Mouse (Mus musculus) limb, embryonic 12.5 days (tissue): Measurements from ENCODE around the gene Nr6a1. TPM values are rescaled to one million over a fixed set of nuclear protein-coding genes. Genes with fewer than 3 reads are reported as not detected.

Experiments
- ATAC-seq: fragments of 200-750 bp; cut with Nextera tagmentation; 2 replicates; pipeline ENCODE4 v1.8.0; 2017; ENCODE audit warnings: low read depth, moderate TSS enrichment; ENCODE audit not compliant: insufficient number of reproducible peaks, insufficient read depth, low FRiP score, low TSS enrichment
- H3K27ac ChIP-seq: fragments of 300-500 bp; sonication (generic); 2 replicates; pipeline ENCODE4 v1.5.1; 2016; ENCODE audit warnings: mild to moderate bottlenecking, moderate library complexity
- H3K27me3 ChIP-seq: fragments of 300-500 bp; sonication (generic); 2 replicates; pipeline ENCODE4 v1.6.1; 2016; ENCODE audit warnings: mild to moderate bottlenecking, moderate library complexity
- H3K36me3 ChIP-seq: fragments of 300-500 bp; sonication (generic); 2 replicates; pipeline ENCODE4 v1.6.1; 2016; ENCODE audit warnings: mild to moderate bottlenecking, moderate library complexity
- H3K4me1 ChIP-seq: fragments of 300-500 bp; sonication (generic); replicated peaks from 2 replicates; pipeline ENCODE4 v1.6.1; 2016
- H3K4me2 ChIP-seq: fragments of 300-500 bp; sonication (generic); 2 replicates; pipeline ENCODE4 v1.6.1; 2016; ENCODE audit warnings: mild to moderate bottlenecking, moderate library complexity
- H3K4me3 ChIP-seq: fragments of 300-500 bp; sonication (generic); replicated peaks from 2 replicates; pipeline ENCODE4 v1.5.1; 2016; ENCODE audit warnings: mild to moderate bottlenecking
- H3K9ac ChIP-seq: fragments of 300-500 bp; sonication (generic); replicated peaks from 2 replicates; pipeline ENCODE4 v1.6.1; 2016; ENCODE audit warnings: mild to moderate bottlenecking, moderate library complexity
- H3K9me3 ChIP-seq: fragments of 300-500 bp; sonication (generic); 2 replicates; pipeline ENCODE4 v1.6.1; 2016; ENCODE audit warnings: mild to moderate bottlenecking, moderate library complexity
- WGBS: fragments of 180-500 bp; shearing (Covaris S2); methylation state at CpG from one replicate; pipeline ENCODE4 v1.1.7; 2016; 5-methylcytosine and 5-hydroxymethylcytosine counted together
- polyA plus RNA-seq: library from polyadenylated mRNA; unstranded; fragments of >200 nt; fragmentation: Nextera tagmentation; extraction: Ambion mirVana; gene quantifications from 2 replicates; pipeline ENCODE4 v1.2.1, GENCODE M21; 2016

The Nr6a1 gene
- polyA plus RNA-seq = 0.83 and 0.85 TPM in 2 replicates

DNA sequence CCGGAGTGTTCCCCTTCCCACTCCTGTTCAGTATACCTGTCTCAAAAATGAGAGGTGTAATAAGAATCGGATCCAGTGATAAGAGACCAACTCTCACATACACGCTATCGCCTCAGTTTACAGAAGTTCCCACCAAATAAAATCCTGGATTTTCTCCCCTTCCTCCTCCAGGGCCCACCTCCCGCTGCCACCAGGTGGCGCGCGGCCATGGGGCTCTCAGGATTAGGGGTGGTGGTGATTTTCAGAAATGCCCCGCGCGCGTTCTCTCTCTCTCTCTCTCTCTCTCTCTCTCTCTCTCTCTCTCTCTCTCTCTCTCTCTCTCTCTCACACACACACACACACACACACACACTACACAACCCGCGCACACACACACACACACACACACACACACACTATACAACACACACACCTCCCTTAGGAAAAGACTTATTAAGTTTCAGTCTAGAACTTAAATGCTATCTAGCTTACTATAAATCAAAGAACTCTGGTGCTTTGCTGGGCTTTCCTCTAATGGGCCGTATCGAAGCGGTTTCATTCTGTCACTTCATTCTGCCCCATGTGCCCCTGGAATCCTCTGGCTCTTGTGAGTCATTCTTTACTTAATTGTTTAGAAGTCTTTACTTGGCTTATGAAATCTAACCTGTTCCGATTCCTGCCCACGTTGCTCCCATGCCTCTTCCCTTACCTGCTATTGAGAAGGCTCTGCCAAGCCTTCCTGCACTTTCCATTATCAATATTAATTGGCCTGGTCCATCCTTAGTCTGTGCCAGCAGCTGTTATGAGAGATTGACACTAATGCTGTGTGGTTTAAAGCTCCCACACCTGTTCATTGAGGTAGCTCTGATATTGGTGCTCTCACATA lies at the start of gene Nr6a1:
Gene Nr6a1 (minus strand): TSS at position 574 of the 865 bp plus-strand sequence.
- H3K27me3 ChIP-seq = peaks cover 15% of the 10 kb centered on the region
- H3K4me3 ChIP-seq = peak within 1 kb of the TSS; percentile 41
- ATAC-seq = peak; percentile 4; the same call in 1 of the 2 replicates
- H3K36me3 ChIP-seq = no peaks in the 10 kb centered on the region
- WGBS = 9% methylated on average over 18 of the region's 19 CpGs
- H3K9ac ChIP-seq = no peak within 1 kb of the TSS; the same call in 1 of the 2 replicates
- no peak within 1 kb of the TSS for H3K27ac ChIP-seq
- peak within 1 kb of the TSS; percentile 99 for H3K4me2 ChIP-seq
- H3K4me1 ChIP-seq = peaks cover 20% of the 10 kb centered on the region
- H3K9me3 ChIP-seq = no peaks in the 10 kb centered on the region

DNA sequence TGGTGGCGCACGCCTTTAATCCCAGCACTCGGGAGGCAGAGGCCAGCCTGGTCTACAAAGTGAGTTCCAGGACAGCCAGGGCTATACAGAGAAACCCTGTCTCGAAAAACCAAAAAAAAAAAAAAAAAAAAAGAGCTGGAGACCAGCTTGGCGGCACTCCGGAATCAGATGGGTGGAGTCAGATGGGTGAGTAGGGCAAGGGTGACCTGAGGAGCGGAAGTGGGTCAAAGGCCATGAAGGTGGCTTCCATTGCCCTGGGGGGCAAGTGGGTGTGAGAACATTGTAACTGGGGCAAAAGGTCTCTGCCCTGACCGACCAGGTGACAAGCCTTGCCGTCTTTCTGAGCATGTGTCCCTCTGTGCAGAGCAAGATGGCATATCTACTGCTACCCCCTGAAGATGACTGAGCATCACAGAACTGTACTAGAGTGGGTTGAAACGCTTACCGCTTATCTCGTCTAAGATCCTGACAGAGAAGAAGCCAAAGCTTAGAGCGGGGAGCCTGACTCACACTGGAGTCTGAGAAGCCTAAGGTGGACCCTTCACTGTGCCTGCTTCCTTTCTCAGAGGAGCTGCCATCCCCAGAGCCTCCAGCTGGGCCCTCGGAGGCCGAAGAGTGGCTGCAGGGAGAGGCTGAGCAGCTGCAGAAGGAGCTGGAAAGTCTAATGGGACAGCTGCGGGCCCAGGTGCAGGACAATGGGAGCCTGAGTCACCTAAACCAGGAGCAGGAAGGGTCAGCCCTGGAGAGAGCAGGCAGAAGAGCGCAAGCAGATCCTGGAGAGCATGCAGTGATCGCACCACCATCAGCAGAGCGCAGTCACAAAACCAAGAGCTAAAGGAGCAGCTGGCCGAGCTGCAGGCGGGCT lies 48.7 kb upstream of the Nr6a1 start:
- no peaks in the 10 kb centered on the region for H3K4me1 ChIP-seq
- H3K27ac ChIP-seq = no peak overlapping the region
- 83% methylated on average over 21 of the region's 21 CpGs for WGBS
- no peak overlapping the region for H3K9ac ChIP-seq
- no peak for ATAC-seq
- H3K27me3 ChIP-seq = no peaks in the 10 kb centered on the region
- no peak overlapping the region for H3K4me2 ChIP-seq
- H3K36me3 ChIP-seq = no peaks in the 10 kb centered on the region
- no peak overlapping the region for H3K4me3 ChIP-seq
- H3K9me3 ChIP-seq = no peaks in the 10 kb centered on the region

DNA sequence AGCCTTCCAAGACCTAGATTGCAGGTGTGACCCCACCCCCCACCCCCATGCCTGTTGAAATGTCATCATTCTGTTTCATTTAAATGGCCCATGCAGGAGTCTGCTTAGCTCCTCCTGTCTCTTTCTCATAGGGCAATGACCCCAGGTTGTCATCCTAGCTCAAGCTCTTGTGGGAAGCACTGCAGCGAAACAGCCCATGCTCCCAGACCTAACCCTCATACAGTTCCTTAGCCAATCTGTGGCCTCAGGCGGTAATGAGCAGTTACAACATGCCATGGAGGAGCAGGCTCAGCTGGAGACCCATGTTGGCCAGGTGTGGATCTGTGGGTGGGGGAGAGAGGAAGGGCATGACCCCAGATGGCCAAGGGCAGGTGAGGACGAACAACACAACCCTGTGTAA lies 47.7 kb upstream of the Nr6a1 start:
- H3K4me3 ChIP-seq = no peak overlapping the region
- H3K27me3 ChIP-seq = no peaks in the 10 kb centered on the region
- H3K4me2 ChIP-seq = no peak overlapping the region
- WGBS = 69% methylated on average over 3 of the region's 3 CpGs
- ATAC-seq = no peak
- H3K9ac ChIP-seq = no peak overlapping the region
- no peaks in the 10 kb centered on the region for H3K36me3 ChIP-seq
- no peak overlapping the region for H3K27ac ChIP-seq
- H3K4me1 ChIP-seq = no peaks in the 10 kb centered on the region
- H3K9me3 ChIP-seq = no peaks in the 10 kb centered on the region

DNA sequence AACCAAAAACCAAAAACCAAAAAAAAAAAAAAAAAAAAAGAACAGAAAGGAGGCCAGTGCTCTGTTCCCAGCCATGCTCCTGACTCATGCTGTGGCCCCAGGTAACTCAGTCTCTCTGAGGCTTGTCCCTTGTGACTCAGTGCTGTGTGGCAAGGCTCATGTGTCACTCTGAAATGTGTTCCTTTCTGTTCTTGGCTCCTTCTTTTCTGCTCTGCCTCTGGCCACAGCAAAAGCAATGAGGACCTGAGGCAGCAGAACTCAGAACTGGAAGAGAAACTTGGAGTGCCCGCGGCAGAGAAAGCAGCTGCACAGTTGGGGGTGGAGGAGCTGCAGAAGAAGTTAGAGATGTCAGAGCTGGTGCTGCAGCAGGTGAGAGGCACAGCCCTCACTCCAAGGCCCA lies 46.7 kb upstream of the Nr6a1 start:
- no peaks in the 10 kb centered on the region for H3K27me3 ChIP-seq
- H3K4me2 ChIP-seq = no peak overlapping the region
- H3K27ac ChIP-seq = no peak overlapping the region
- H3K4me1 ChIP-seq = no peaks in the 10 kb centered on the region
- 55% methylated on average over 2 of the region's 2 CpGs for WGBS
- no peaks in the 10 kb centered on the region for H3K9me3 ChIP-seq
- no peak overlapping the region for H3K4me3 ChIP-seq
- ATAC-seq = no peak
- no peaks in the 10 kb centered on the region for H3K36me3 ChIP-seq
- no peak overlapping the region for H3K9ac ChIP-seq

DNA sequence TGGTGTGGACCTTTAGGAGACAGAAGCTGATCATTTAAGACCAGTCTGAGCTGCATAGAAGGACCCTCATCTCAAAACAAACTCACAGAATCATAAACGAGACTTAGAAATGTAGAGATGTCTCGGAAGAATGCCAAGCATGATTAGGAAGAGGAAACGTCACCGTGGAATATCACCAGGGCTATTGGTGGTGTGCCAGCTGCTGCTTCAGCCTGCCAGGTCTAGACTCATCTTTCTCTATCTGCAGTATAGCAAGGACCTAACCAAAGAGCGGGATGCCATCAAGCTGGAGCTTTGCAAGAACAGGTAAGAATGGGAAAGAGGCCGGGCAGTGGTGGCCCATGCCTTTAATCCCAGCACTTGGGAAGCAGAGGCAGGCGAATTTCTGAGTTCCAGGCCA lies 46.2 kb upstream of the Nr6a1 start:
- no peak overlapping the region for H3K4me2 ChIP-seq
- no peak overlapping the region for H3K27ac ChIP-seq
- H3K4me1 ChIP-seq = no peaks in the 10 kb centered on the region
- H3K9ac ChIP-seq = no peak overlapping the region
- 82% methylated on average over 7 of the region's 7 CpGs for WGBS
- no peaks in the 10 kb centered on the region for H3K9me3 ChIP-seq
- no peaks in the 10 kb centered on the region for H3K27me3 ChIP-seq
- no peak overlapping the region for H3K4me3 ChIP-seq
- H3K36me3 ChIP-seq = no peaks in the 10 kb centered on the region
- no peak for ATAC-seq

DNA sequence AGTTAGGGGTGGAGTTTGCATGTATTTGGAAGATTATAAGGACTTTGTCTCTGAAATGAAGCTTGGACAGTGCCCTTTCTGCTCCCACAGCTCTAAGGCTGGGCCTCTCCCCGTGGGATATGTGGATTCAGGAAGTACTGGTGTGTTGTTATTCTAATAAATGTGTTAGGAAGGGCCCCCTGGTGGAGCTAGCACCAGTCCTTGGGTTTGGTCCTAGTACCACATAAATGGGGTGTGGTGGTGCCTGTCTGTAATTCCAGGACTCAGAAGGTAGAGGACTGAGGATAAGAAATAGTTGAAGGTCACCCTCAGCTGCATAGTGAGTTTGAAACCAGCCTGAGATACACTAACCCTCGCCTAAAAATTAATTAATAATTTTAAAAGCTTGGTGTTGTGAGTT lies 45.7 kb upstream of the Nr6a1 start:
- H3K4me3 ChIP-seq = no peak overlapping the region
- no peaks in the 10 kb centered on the region for H3K4me1 ChIP-seq
- no peak for ATAC-seq
- WGBS = 39% methylated on average over 2 of the region's 2 CpGs
- no peak overlapping the region for H3K4me2 ChIP-seq
- H3K9me3 ChIP-seq = no peaks in the 10 kb centered on the region
- H3K36me3 ChIP-seq = no peaks in the 10 kb centered on the region
- no peak overlapping the region for H3K9ac ChIP-seq
- no peaks in the 10 kb centered on the region for H3K27me3 ChIP-seq
- no peak overlapping the region for H3K27ac ChIP-seq

DNA sequence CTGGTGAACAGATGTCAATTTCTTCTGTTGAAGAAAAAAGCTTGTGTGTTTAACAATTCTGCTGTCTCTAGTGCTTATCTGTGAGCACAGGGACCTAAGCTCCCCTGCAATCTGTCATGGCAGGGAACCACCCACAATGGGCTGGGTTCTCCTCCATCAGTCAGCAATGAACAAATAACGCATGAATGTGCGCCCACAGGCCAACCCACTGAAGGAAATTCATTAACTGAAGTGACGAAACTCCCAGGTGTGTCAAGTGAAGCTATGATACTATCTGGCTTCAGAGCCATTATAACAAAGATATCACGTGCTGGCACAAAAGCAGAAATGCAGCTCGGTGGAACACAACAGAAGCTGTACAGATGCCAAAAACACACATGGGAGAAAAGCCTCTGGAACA lies 42.6 kb upstream of the Nr6a1 start:
- H3K9me3 ChIP-seq = no peaks in the 10 kb centered on the region
- no peaks in the 10 kb centered on the region for H3K27me3 ChIP-seq
- no peak overlapping the region for H3K27ac ChIP-seq
- no peak overlapping the region for H3K9ac ChIP-seq
- 83% methylated on average over 5 of the region's 5 CpGs for WGBS
- H3K4me2 ChIP-seq = no peak overlapping the region
- H3K4me3 ChIP-seq = no peak overlapping the region
- H3K4me1 ChIP-seq = no peaks in the 10 kb centered on the region
- ATAC-seq = no peak
- H3K36me3 ChIP-seq = no peaks in the 10 kb centered on the region

DNA sequence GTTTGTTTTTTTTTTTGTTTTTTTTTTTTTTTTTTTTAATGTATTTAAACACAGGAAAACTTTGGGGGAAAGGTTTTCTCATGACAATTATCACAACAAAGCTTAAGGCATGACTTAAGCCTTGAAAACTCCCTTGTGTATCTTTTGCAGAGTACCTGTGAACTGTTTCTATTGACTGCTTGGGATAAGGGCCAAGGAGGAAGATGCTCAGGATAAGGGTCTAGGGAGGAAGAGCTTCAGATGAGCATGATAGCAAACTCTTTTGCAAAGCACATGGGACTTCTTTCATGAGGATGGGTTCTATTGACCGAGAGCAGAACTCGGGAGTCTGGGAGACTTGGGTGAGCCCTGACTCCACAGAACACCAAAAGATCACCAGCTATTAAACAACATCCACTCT lies 42.2 kb upstream of the Nr6a1 start:
- WGBS = 91% methylated on average over 2 of the region's 2 CpGs
- Histone ChIP-seq H3K4me1 (no peaks in the 10 kb centered on the region), H3K4me3 (no peak overlapping the region), H3K27ac (no peak overlapping the region), H3K36me3 (no peaks in the 10 kb centered on the region), H3K9me3 (no peaks in the 10 kb centered on the region), H3K4me2 (no peak overlapping the region), H3K27me3 (no peaks in the 10 kb centered on the region), H3K9ac (no peak overlapping the region)
- ATAC-seq = no peak

DNA sequence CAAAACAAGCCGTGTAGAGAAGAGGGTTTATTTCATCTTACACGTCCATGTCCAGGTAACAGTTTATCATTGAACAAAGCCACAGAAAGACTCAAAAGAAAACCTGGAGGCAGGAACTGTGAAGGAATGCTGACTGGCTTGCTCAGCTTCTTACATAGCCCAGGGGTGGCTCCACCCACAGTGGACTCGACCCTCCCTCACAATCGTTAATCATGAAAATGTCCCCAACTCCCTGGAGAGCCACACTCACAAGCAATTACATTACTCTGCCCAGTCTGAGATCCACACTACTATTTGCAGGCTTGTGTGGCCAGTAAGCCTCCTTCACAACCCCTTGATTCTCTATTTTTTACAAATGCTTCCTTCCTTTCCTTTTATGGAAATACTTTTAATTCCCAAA lies 36.7 kb upstream of the Nr6a1 start:
- Histone ChIP-seq H3K27me3 (no peaks in the 10 kb centered on the region), H3K36me3 (no peaks in the 10 kb centered on the region), H3K9ac (no peak overlapping the region), H3K4me3 (no peak overlapping the region), H3K9me3 (no peaks in the 10 kb centered on the region), H3K27ac (no peak overlapping the region), H3K4me1 (no peaks in the 10 kb centered on the region), H3K4me2 (no peak overlapping the region)
- peak; percentile 42; the same call in 1 of the 2 replicates for ATAC-seq
- WGBS = 25% methylated on average over 4 of the region's 4 CpGs

DNA sequence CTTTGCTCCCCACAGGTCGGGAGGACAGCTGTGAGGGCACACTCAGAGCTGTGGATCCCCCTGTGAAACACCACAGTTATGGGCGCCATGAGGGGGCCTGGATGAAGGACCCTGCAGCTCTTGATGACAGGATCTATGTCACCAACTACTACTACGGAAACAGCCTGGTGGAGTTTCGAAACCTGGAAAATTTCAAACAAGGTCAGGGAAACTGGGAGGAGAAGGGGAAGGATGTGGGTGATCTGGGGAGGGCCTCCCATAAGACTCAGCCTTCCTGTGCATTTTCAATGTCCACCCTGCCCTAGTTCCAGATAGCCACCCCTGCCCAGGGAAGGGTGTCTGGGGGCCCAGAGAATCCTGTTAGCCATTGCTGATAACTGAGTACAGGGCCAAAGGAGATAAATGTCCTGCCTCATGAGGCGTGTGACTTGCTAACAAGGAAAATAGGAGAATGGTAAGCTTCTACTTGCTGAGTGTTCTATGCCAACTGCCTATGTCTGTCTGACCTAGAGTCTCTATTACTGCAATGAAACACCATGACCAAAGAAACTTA lies 30.3 kb upstream of the Nr6a1 start:
- no peaks in the 10 kb centered on the region for H3K36me3 ChIP-seq
- no peaks in the 10 kb centered on the region for H3K27me3 ChIP-seq
- ATAC-seq = no peak
- no peak overlapping the region for H3K4me3 ChIP-seq
- H3K27ac ChIP-seq = no peak overlapping the region
- H3K4me2 ChIP-seq = no peak overlapping the region
- 82% methylated on average over 5 of the region's 5 CpGs for WGBS
- no peaks in the 10 kb centered on the region for H3K4me1 ChIP-seq
- H3K9me3 ChIP-seq = no peaks in the 10 kb centered on the region
- no peak overlapping the region for H3K9ac ChIP-seq

DNA sequence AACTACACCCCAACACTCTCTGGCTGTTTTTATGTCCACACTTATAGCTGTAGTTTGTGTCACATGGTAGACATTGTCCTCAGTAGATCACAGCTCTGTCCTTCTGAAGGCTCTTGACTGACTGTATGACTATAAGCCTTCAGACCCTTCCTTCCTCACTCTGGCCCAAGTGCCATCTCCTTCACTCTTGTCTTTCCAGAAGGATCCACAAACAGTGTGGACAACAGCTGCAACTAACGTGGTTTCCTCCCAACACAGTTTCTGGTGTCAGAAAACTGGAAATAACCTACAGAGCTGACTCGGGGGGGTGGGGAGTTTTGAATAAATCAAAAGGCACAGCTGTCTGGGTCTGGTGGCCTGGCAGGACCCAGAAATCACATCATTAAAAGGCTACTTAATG lies 28.6 kb upstream of the Nr6a1 start:
- 58% methylated on average over 2 of the region's 2 CpGs for WGBS
- no peak for ATAC-seq
- no peaks in the 10 kb centered on the region for H3K27me3 ChIP-seq

More for the DNA sequence above, 28.6 kb upstream of the Nr6a1 start:
- no peaks in the 10 kb centered on the region for H3K9me3 ChIP-seq
- H3K4me2 ChIP-seq = no peak overlapping the region
- H3K27ac ChIP-seq = no peak overlapping the region
- no peaks in the 10 kb centered on the region for H3K36me3 ChIP-seq
- H3K4me3 ChIP-seq = no peak overlapping the region
- no peaks in the 10 kb centered on the region for H3K4me1 ChIP-seq
- no peak overlapping the region for H3K9ac ChIP-seq
